Comparison of ENCODE assay signal across 29 mouse cellular contexts in genomic region chr9:6430437-6430836, GRCm38 (mm10).
DNase-seq lines count a peak whose midpoint lies in the region; ATAC-seq and TF ChIP-seq lines count a peak whose summit lies in the region.
"Had no signal": no experiment of that assay in that cellular context is flagged by ENCODE, and none has a peak within 500 bp of the region (broad histone marks: within the 10 kb centered on the region; RNA-seq: fewer than 3 reads in every experiment).

No protein-coding gene starts in this region.

- peaks cover 6% of the 10 kb centered on the region for H3K4me1 ChIP-seq in heart, embryonic 16.5 days (ENCODE audit: control insufficient read depth, insufficient read depth, low read length)
- H3K4me1 ChIP-seq in embryonic fibroblast, embryonic 13.5 days (ENCODE audit: control insufficient read depth, insufficient read depth, low read length), result peaks cover 2% of the 10 kb centered on the region; the same call in 1 of the 2 replicates
- no peaks in the 10 kb centered on the region for H3K4me1 ChIP-seq in neural tube, embryonic 15.5 days
- H3K4me1 ChIP-seq: embryonic facial prominence, embryonic 15.5 days; kidney, embryonic 15.5 days; liver, embryonic 15.5 days had no signal

- no peak overlapping the region for H3K4me3 ChIP-seq in heart, embryonic 16.5 days (ENCODE audit: low read length)
- H3K4me3 ChIP-seq in embryonic fibroblast, embryonic 13.5 days (ENCODE audit: insufficient read depth, low read length), result no peak overlapping the region
- no peak overlapping the region for H3K4me3 ChIP-seq in neural tube, embryonic 15.5 days (replicated peaks)
- H3K4me3 ChIP-seq: embryonic facial prominence, embryonic 15.5 days; kidney, embryonic 15.5 days; liver, embryonic 15.5 days had no signal

- no peaks in the 10 kb centered on the region for H3K36me3 ChIP-seq in heart, embryonic 16.5 days (ENCODE audit: control insufficient read depth, insufficient read depth)
- no peaks in the 10 kb centered on the region for H3K36me3 ChIP-seq in neural tube, embryonic 15.5 days
- H3K36me3 ChIP-seq: embryonic facial prominence, embryonic 15.5 days; kidney, embryonic 15.5 days; liver, embryonic 15.5 days had no signal

- TF ChIP-seq POLR2A in embryonic fibroblast, embryonic 13.5 days (IDR thresholded peaks at IDR 0.05; ENCODE audit: low read depth, low read length), result no peak

- H3K4me2 ChIP-seq in heart, embryonic 16.5 days (ENCODE audit: low read depth, low read length), result no peak overlapping the region
- H3K4me2 ChIP-seq in neural tube, embryonic 15.5 days, result no peak overlapping the region
- H3K4me2 ChIP-seq: embryonic facial prominence, embryonic 15.5 days; hindbrain, embryonic 14.5 days; kidney, embryonic 15.5 days; liver, embryonic 15.5 days; lung, embryonic 14.5 days had no signal

- peak overlapping the region; percentile 35; the same call in 1 of the 2 replicates for H3K27ac ChIP-seq in heart, embryonic 16.5 days (ENCODE audit: low read length)
- H3K27ac ChIP-seq in embryonic fibroblast, embryonic 13.5 days (ENCODE audit: insufficient read depth, low read length), result peak overlapping the region; percentile 100
- no peak overlapping the region for H3K27ac ChIP-seq in neural tube, embryonic 15.5 days (replicated peaks)
- H3K27ac ChIP-seq: embryonic facial prominence, embryonic 15.5 days; hindbrain, embryonic 14.5 days; kidney, embryonic 15.5 days; liver, embryonic 15.5 days had no signal

- DNase-seq in heart, postnatal 4 days, result no peak
- peak; percentile 12 for DNase-seq in retina, postnatal 1 day
- no peak for DNase-seq in retina, embryonic 14.5 days (ENCODE audit: low spot score)
- no peak for DNase-seq in layer of hippocampus, adult 11-12 months (ENCODE audit: low spot score)
- DNase-seq: adrenal gland, postnatal 10 days; B cell, adult 2 months; cerebellum, adult 11 months; cerebellum, adult 9-10 months; embryo, embryonic 11 days; gastrocnemius, postnatal 36 days; heart, postnatal 36 days; kidney, postnatal 4 days; layer of hippocampus, postnatal 36 days; left cerebral cortex, postnatal 4 days; lung, embryonic 14.5 days; lung, postnatal 14 days; midbrain, embryonic 14.5 days; thymus, adult 2 months; thymus, postnatal 36 days had no signal

- no peak for TF ChIP-seq CTCF in embryonic fibroblast, embryonic 13.5 days (IDR thresholded peaks at IDR 0.05; ENCODE audit: borderline replicate concordance, insufficient read depth, low read length)

- H3K9ac ChIP-seq in heart, embryonic 16.5 days (ENCODE audit: low read length), result no peak overlapping the region
- no peak overlapping the region for H3K9ac ChIP-seq in neural tube, embryonic 15.5 days (replicated peaks)
- H3K9ac ChIP-seq: embryonic facial prominence, embryonic 15.5 days; hindbrain, embryonic 14.5 days; kidney, embryonic 15.5 days; liver, embryonic 15.5 days; lung, embryonic 14.5 days had no signal

- ATAC-seq in heart, embryonic 16.5 days (replicated peaks; ENCODE audit: extremely low read depth, insufficient read depth, low FRiP score), result no peak
- ATAC-seq in neural tube, embryonic 15.5 days (ENCODE audit: low FRiP score), result no peak
- ATAC-seq: forebrain, embryonic 14.5 days; intestine, postnatal 0 days had no signal

- 72% methylated on average over 2 of the region's 2 CpGs for WGBS in heart, embryonic 16.5 days
- 70% methylated on average over 2 of the region's 2 CpGs for WGBS in neural tube, embryonic 15.5 days

- no peaks in the 10 kb centered on the region for H3K27me3 ChIP-seq in heart, embryonic 16.5 days (ENCODE audit: control insufficient read depth, insufficient read depth, low read length)
- no peaks in the 10 kb centered on the region for H3K27me3 ChIP-seq in neural tube, embryonic 15.5 days (replicated peaks)
- H3K27me3 ChIP-seq: CH12.LX; embryonic facial prominence, embryonic 15.5 days; kidney, embryonic 15.5 days; liver, embryonic 15.5 days had no signal

- H3K9me3 ChIP-seq in heart, embryonic 16.5 days (replicated peaks; ENCODE audit: control insufficient read depth, low read length), result no peaks in the 10 kb centered on the region
- no peaks in the 10 kb centered on the region for H3K9me3 ChIP-seq in neural tube, embryonic 15.5 days (replicated peaks)
- H3K9me3 ChIP-seq: embryonic facial prominence, embryonic 15.5 days; kidney, embryonic 15.5 days; liver, embryonic 15.5 days had no signal
